Mouse (Mus musculus) lung, postnatal 25 days (tissue): Measurements from ENCODE around the gene Sohlh2.

Experiments
- DNase-seq: peaks from one replicate; pipeline ENCODE4 v3.0.0; 2022; ENCODE audit warnings: low spot score

The Sohlh2 gene

GRCm38 (mm10) chr3:55207665-55208064 lies 25.8 kb downstream of the Sohlh2 start:
- DNase-seq = no peak

- peak; percentile 21 for DNase-seq
Observed at GRCm38 (mm10) chr3:55212254-55212653, 30.4 kb downstream of the Sohlh2 start.

- DNase-seq = no peak
Observed at GRCm38 (mm10) chr3:55213785-55214184, 32.0 kb downstream of the Sohlh2 start.

- DNase-seq = no peak
Observed at GRCm38 (mm10) chr3:55214413-55214812, 32.6 kb downstream of the Sohlh2 start.

GRCm38 (mm10) chr3:55222502-55222901 lies 40.7 kb downstream of the Sohlh2 start:
- no peak for DNase-seq

GRCm38 (mm10) chr3:55223862-55224261 lies 42.0 kb downstream of the Sohlh2 start:
- DNase-seq = no peak

- peak; percentile 12 for DNase-seq
Observed at GRCm38 (mm10) chr3:55226501-55227213, 44.8 kb downstream of the Sohlh2 start.

GRCm38 (mm10) chr3:55227214-55227581 lies 45.4 kb downstream of the Sohlh2 start:
- no peak for DNase-seq

GRCm38 (mm10) chr3:55241730-55242421 lies 60.0 kb downstream of the Sohlh2 start, which contains the start of gene Dclk1:
TSS of gene Dclk1 (plus strand) at chr3:55242364.
- peak; percentile 78 for DNase-seq

- DNase-seq = peak; percentile 57
Observed at GRCm38 (mm10) chr3:55242422-55243055, 60.7 kb downstream of the Sohlh2 start.

- DNase-seq = no peak
Observed at GRCm38 (mm10) chr3:55243056-55243471, 61.2 kb downstream of the Sohlh2 start.

- no peak for DNase-seq
Observed at GRCm38 (mm10) chr3:55244087-55244486, 62.3 kb downstream of the Sohlh2 start.

GRCm38 (mm10) chr3:55246618-55247272 lies 64.9 kb downstream of the Sohlh2 start:
- no peak for DNase-seq

- DNase-seq = no peak
Observed at GRCm38 (mm10) chr3:55248048-55248447, 66.2 kb downstream of the Sohlh2 start.

GRCm38 (mm10) chr3:55248508-55248907 lies 66.7 kb downstream of the Sohlh2 start:
- DNase-seq = peak; percentile 30

- no peak for DNase-seq
Observed at GRCm38 (mm10) chr3:55250631-55251030, 68.8 kb downstream of the Sohlh2 start.
